In genomic region chr17:5493809-5494208, GRCm38 (mm10) we compare ENCODE assay signal across 8 mouse cellular contexts. TPM values are rescaled to one million over a fixed set of nuclear protein-coding genes. Genes with fewer than 3 reads are reported as not detected.
DNase-seq lines count a peak whose midpoint lies in the region; ATAC-seq lines count a peak whose summit lies in the region.

No protein-coding gene starts in this region.

- whole genome bisulfite sequencing in embryonic facial prominence, embryonic 13.5 days, result 12% methylated on average over 4 of the region's 4 CpGs
- WGBS in liver, embryonic 16.5 days (ENCODE audit: insufficient replicate concordance), result 9% methylated on average over 4 of the region's 4 CpGs
- WGBS in stomach, embryonic 14.5 days, result 20% methylated on average over 4 of the region's 4 CpGs

- ATAC-seq in embryonic facial prominence, embryonic 13.5 days (ENCODE audit: insufficient number of reproducible peaks, insufficient read depth, low FRiP score, low TSS enrichment, low read depth), result no peak
- no peak for ATAC-seq in liver, embryonic 16.5 days (ENCODE audit: low read depth)
- ATAC-seq in stomach, embryonic 14.5 days (ENCODE audit: insufficient number of reproducible peaks, insufficient read depth, low FRiP score, low read depth), result no peak

- no peaks in the 10 kb centered on the region for H3K36me3 ChIP-seq in embryonic facial prominence, embryonic 13.5 days
- no peaks in the 10 kb centered on the region; the same call in 1 of the 2 replicates for H3K36me3 ChIP-seq in liver, embryonic 16.5 days (ENCODE audit: control insufficient read depth, insufficient read depth)
- H3K36me3 ChIP-seq in stomach, embryonic 14.5 days (ENCODE audit: control insufficient read depth, insufficient read depth, low read length), result no peaks in the 10 kb centered on the region

- H3K9me3 ChIP-seq in embryonic facial prominence, embryonic 13.5 days, result no peaks in the 10 kb centered on the region
- no peaks in the 10 kb centered on the region for H3K9me3 ChIP-seq in liver, embryonic 16.5 days (replicated peaks; ENCODE audit: control insufficient read depth, low read length)
- H3K9me3 ChIP-seq in stomach, embryonic 14.5 days (ENCODE audit: control insufficient read depth, low read depth, low read length), result no peaks in the 10 kb centered on the region

- H3K27ac ChIP-seq in embryonic facial prominence, embryonic 13.5 days, result no peak overlapping the region
- H3K27ac ChIP-seq in liver, embryonic 16.5 days (ENCODE audit: low read length), result peak overlapping the region; percentile 99
- H3K27ac ChIP-seq in stomach, embryonic 14.5 days (ENCODE audit: low read length), result no peak overlapping the region

- H3K4me2 ChIP-seq in embryonic facial prominence, embryonic 13.5 days, result peak overlapping the region; percentile 99
- peak overlapping the region; percentile 83 for H3K4me2 ChIP-seq in liver, embryonic 16.5 days (ENCODE audit: low read depth, low read length)
- H3K4me2 ChIP-seq in stomach, embryonic 14.5 days (replicated peaks; ENCODE audit: low read depth, low read length), result peak overlapping the region; percentile 100

- H3K4me3 ChIP-seq in embryonic facial prominence, embryonic 13.5 days, result peak overlapping the region; percentile 66
- H3K4me3 ChIP-seq in liver, embryonic 16.5 days (ENCODE audit: low read depth, low read length), result peak overlapping the region; percentile 82
- peak overlapping the region; percentile 79 for H3K4me3 ChIP-seq in stomach, embryonic 14.5 days (ENCODE audit: low read depth, low read length)

- peaks cover 23% of the 10 kb centered on the region for H3K27me3 ChIP-seq in embryonic facial prominence, embryonic 13.5 days
- H3K27me3 ChIP-seq in liver, embryonic 16.5 days (ENCODE audit: control insufficient read depth, insufficient read depth, low read depth, low read length), result no peaks in the 10 kb centered on the region
- 0 out of 2 replicates have a peak, but pooled peaks cover 2% of the 10 kb centered on the region for H3K27me3 ChIP-seq in stomach, embryonic 14.5 days (ENCODE audit: control insufficient read depth, insufficient read depth, low read length)

- peak; percentile 19 to 36 for DNase-seq in heart, adult 18-20 months
- no peak for DNase-seq in heart, adult 11 months
- peak; percentile 24 for DNase-seq in induced T-regulatory cell, adult 2 months (ENCODE audit: low read depth)
- no peak for DNase-seq in ovary, adult 18-20 months (ENCODE audit: low spot score)
- DNase-seq in left cerebral cortex, adult 11 months (ENCODE audit: low spot score), result no peak

- peak overlapping the region; percentile 81 for H3K9ac ChIP-seq in embryonic facial prominence, embryonic 13.5 days
- peak overlapping the region; percentile 96 for H3K9ac ChIP-seq in liver, embryonic 16.5 days (ENCODE audit: low read depth, low read length)
- no peak overlapping the region for H3K9ac ChIP-seq in stomach, embryonic 14.5 days (replicated peaks; ENCODE audit: low read depth, low read length)

- H3K4me1 ChIP-seq in embryonic facial prominence, embryonic 13.5 days, result peaks cover 13% of the 10 kb centered on the region
- peaks cover 37% of the 10 kb centered on the region for H3K4me1 ChIP-seq in liver, embryonic 16.5 days (ENCODE audit: control insufficient read depth, low read depth, low read length)
- H3K4me1 ChIP-seq in stomach, embryonic 14.5 days (ENCODE audit: control insufficient read depth, insufficient read depth, low read length), result no peaks in the 10 kb centered on the region; the same call in 1 of the 2 replicates

RNA-seq across cellular contexts. Expression of gene Zdhhc14, which starts 1.5 kb away (rescaled TPM):
- total RNA-seq in heart, adult 18-20 months (2021), result 1 to 10 TPM; 4.5 to 5.7 TPM
- polyA plus RNA-seq in embryonic facial prominence, embryonic 13.5 days (2015; fragmentation: Nextera tagmentation; extraction: Ambion mirVana), result 3.6 and 3.8 TPM in 2 replicates
- 2.0 and 3.0 TPM in 2 replicates for polyA plus RNA-seq in liver, embryonic 16.5 days (2015; fragmentation: Nextera tagmentation; extraction: Ambion mirVana)
- polyA plus RNA-seq in stomach, embryonic 14.5 days (2014; fragmentation: Nextera tagmentation; extraction: Ambion mirVana), result 2.4 and 3.6 TPM in 2 replicates

RNA-seq across cellular contexts. Expression of gene Tmem242, which starts 53.8 kb away (rescaled TPM):
- 100 to 1,000 TPM; 172 to 185 TPM for total RNA-seq in heart, adult 18-20 months (2021)
- polyA plus RNA-seq in embryonic facial prominence, embryonic 13.5 days (2015; fragmentation: Nextera tagmentation; extraction: Ambion mirVana), result 120 and 144 TPM in 2 replicates
- polyA plus RNA-seq in liver, embryonic 16.5 days (2015; fragmentation: Nextera tagmentation; extraction: Ambion mirVana), result 39.4 and 43.0 TPM in 2 replicates
- polyA plus RNA-seq in stomach, embryonic 14.5 days (2014; fragmentation: Nextera tagmentation; extraction: Ambion mirVana), result 138 and 140 TPM in 2 replicates

Comparison
In these comparisons a context has a peak if more than half of its experiments do, and no peak if none do; other contexts are left out.
1. DNase-seq: peak in heart, adult 18-20 months (2 of 2) and induced T-regulatory cell, adult 2 months (single experiment); none in heart, adult 11 months (single experiment), ovary, adult 18-20 months (single experiment) and left cerebral cortex, adult 11 months (single experiment).
2. Peak in every context shown above with its lines, with median percentiles within 50 percentile points of each other: H3K4me2 ChIP-seq and H3K4me3 ChIP-seq.